In genomic region chr5:111739480-111739879, GRCm38 (mm10) we compare ENCODE assay signal across 28 mouse cellular contexts. TPM values are rescaled to one million over a fixed set of nuclear protein-coding genes. Genes with fewer than 3 reads are reported as not detected.
"Had no signal": no experiment of that assay in that cellular context is flagged by ENCODE, and none has a peak within 500 bp of the region (broad histone marks: within the 10 kb centered on the region; RNA-seq: fewer than 3 reads in every experiment).

No protein-coding gene starts in this region.

- H3K4me3 ChIP-seq: kidney, embryonic 15.5 days; limb, embryonic 10.5 days; limb, embryonic 13.5 days; megakaryocyte, embryonic 14.5 days; midbrain, embryonic 10.5 days; neural tube, embryonic 12.5 days; neural tube, embryonic 15.5 days had no signal

- H3K4me1 ChIP-seq: megakaryocyte, embryonic 14.5 days had no signal

- H3K27ac ChIP-seq: kidney, embryonic 15.5 days; limb, embryonic 10.5 days; limb, embryonic 13.5 days; liver, embryonic 14.5 days; macrophage; midbrain, embryonic 10.5 days; neural tube, embryonic 12.5 days; neural tube, embryonic 15.5 days; stomach, postnatal 0 days had no signal

- H3K9ac ChIP-seq: kidney, embryonic 15.5 days; limb, embryonic 13.5 days; liver, embryonic 14.5 days; liver, postnatal 0 days; lung, embryonic 14.5 days; neural tube, embryonic 12.5 days; neural tube, embryonic 15.5 days had no signal

- ATAC-seq: liver, postnatal 0 days; lung, postnatal 0 days had no signal

- H3K4me2 ChIP-seq: kidney, embryonic 15.5 days; limb, embryonic 13.5 days; lung, embryonic 14.5 days; neural tube, embryonic 12.5 days; neural tube, embryonic 15.5 days had no signal

- H3K36me3 ChIP-seq: kidney, embryonic 15.5 days; limb, embryonic 10.5 days; limb, embryonic 13.5 days; neural tube, embryonic 15.5 days had no signal

- DNase-seq: kidney, adult 8-10 months; kidney, postnatal 10 days; kidney, postnatal 36 days; liver; liver, postnatal 0 days; lung, embryonic 14.5 days; midbrain, embryonic 14.5 days; right cerebral cortex, adult 18-20 months; right cerebral cortex, postnatal 14 days; right cerebral cortex, postnatal 4 days; thymus, adult 2 months; thymus, postnatal 14 days; thymus, postnatal 4 days had no signal

- H3K9me3 ChIP-seq: kidney, embryonic 15.5 days; limb, embryonic 10.5 days; limb, embryonic 13.5 days; megakaryocyte, embryonic 14.5 days; midbrain, embryonic 10.5 days; neural tube, embryonic 12.5 days; neural tube, embryonic 15.5 days had no signal

RNA-seq across cellular contexts. Expression of gene Gm26897, which starts 5.8 kb away (rescaled TPM):
- total RNA-seq: layer of hippocampus, postnatal 25 days; left cerebral cortex, adult 18-20 months; left cerebral cortex, postnatal 25 days had no signal
- polyA plus RNA-seq: kidney, embryonic 15.5 days; limb, embryonic 10.5 days; limb, embryonic 13.5 days; liver, embryonic 14.5 days; liver, postnatal 0 days; lung, embryonic 14.5 days; lung, postnatal 0 days; macrophage; midbrain, embryonic 10.5 days; midbrain, embryonic 14.5 days; neural tube, embryonic 12.5 days; neural tube, embryonic 15.5 days; stomach, embryonic 14.5 days; stomach, postnatal 0 days; thymus, adult 2 months had no signal
